Mouse (Mus musculus) neural tube, embryonic 14.5 days (tissue): Measurements from ENCODE around the gene Kbtbd12. TPM values are rescaled to one million over a fixed set of nuclear protein-coding genes. Genes with fewer than 3 reads are reported as not detected.

ENCODE experiments used
- ATAC-seq: fragments of 200-750 bp; cut with Nextera tagmentation; 2 replicates; pipeline ENCODE4 v1.8.0; 2017; ENCODE audit warnings: low read depth, mild to moderate bottlenecking, moderate TSS enrichment, moderate library complexity
- H3K27ac ChIP-seq: fragments of 300-500 bp; sonication (generic); 2 replicates; pipeline ENCODE4 v1.5.1; 2014; ENCODE audit warnings: low read depth, mild to moderate bottlenecking, control low read depth, low read length, moderate library complexity, mixed read lengths
- H3K27me3 ChIP-seq: fragments of 300-500 bp; sonication (generic); 2 replicates; pipeline ENCODE4 v1.6.1; 2014; ENCODE audit warnings: low read length; ENCODE audit not compliant: control insufficient read depth, insufficient read depth
- H3K36me3 ChIP-seq: fragments of 300-500 bp; sonication (generic); 2 replicates; pipeline ENCODE4 v1.6.1; 2014; ENCODE audit warnings: low read length, mixed read lengths; ENCODE audit not compliant: control insufficient read depth, insufficient read depth
- H3K4me1 ChIP-seq: fragments of 300-500 bp; sonication (generic); 2 replicates; pipeline ENCODE4 v1.6.1; 2014; ENCODE audit warnings: low read length; ENCODE audit not compliant: control insufficient read depth, insufficient read depth
- H3K4me2 ChIP-seq: fragments of 300-500 bp; sonication (generic); 2 replicates; pipeline ENCODE4 v1.6.1; 2014; ENCODE audit warnings: mild to moderate bottlenecking, low read depth, low read length, control low read depth
- H3K4me3 ChIP-seq: fragments of 300-500 bp; sonication (generic); 2 replicates; pipeline ENCODE4 v1.5.1; 2014; ENCODE audit warnings: low read depth, low read length, control low read depth, mixed read lengths
- H3K9ac ChIP-seq: fragments of 300-500 bp; sonication (generic); replicated peaks from 2 replicates; pipeline ENCODE4 v1.6.1; 2014; ENCODE audit warnings: low read depth, mild to moderate bottlenecking, control low read depth, low read length, mixed read lengths
- H3K9me3 ChIP-seq: fragments of 300-500 bp; sonication (generic); 2 replicates; pipeline ENCODE4 v1.6.1; 2016; ENCODE audit warnings: low read length; ENCODE audit not compliant: control insufficient read depth
- WGBS: fragments of 180-500 bp; shearing (Covaris S2); extraction: QIAGEN DNeasy Blood & Tissue Kit; methylation state at CpG from one replicate; pipeline ENCODE4 v1.1.7; 2014; 5-methylcytosine and 5-hydroxymethylcytosine counted together
- polyA plus RNA-seq: library from polyadenylated mRNA; unstranded; fragments of >200 nt; fragmentation: Nextera tagmentation; extraction: Ambion mirVana; gene quantifications from 2 replicates; pipeline ENCODE4 v1.2.1, GENCODE M21; 2014

Gene Kbtbd12
- polyA plus RNA-seq, 1 experiment from 2014 or later, result 0.55 TPM

DNA sequence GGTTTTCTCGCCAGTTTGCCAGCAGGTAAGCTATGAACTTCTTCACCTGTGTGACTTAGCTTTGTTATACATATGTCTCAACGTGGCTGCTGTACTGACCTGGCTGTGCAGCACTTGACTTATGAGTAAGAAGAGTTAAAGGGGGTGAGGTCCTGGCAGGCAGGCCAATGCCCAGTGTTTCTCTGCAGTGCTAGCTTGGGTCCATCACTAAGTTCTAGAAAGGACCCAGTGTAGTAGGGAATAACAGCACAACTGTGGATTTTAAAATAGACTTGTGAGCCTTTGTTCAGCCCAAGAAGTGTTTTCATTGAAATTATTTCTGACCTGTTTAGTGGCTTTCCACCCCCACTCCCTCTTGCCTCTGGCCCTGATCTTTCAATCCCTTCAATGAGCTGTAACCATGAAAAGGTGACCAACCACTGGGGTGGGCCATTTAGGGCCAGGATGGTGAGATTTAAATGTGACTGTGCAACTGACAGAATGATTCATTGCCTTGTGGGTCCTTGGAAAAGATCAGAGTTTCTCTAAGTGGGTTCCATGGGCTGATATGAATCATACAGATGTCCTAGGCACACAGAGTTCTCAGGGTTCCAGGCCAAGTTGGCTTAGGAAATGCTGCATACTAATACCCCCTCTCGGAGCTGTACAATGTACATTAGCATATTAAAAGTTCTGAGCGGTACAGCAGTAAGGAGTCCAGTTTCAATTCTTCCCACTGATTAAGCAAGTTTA is 10.0 kb upstream of the Kbtbd12 start:
- Histone ChIP-seq H3K36me3 (no peaks in the 10 kb centered on the region), H3K9ac (no peak overlapping the region), H3K9me3 (no peaks in the 10 kb centered on the region), H3K27me3 (no peaks in the 10 kb centered on the region), H3K4me3 (no peak overlapping the region), H3K4me2 (no peak overlapping the region), H3K4me1 (no peaks in the 10 kb centered on the region), H3K27ac (no peak overlapping the region)
- peak; percentile 65; the same call in 1 of the 2 replicates for ATAC-seq
- 54% methylated on average over 4 of the region's 4 CpGs for WGBS

DNA sequence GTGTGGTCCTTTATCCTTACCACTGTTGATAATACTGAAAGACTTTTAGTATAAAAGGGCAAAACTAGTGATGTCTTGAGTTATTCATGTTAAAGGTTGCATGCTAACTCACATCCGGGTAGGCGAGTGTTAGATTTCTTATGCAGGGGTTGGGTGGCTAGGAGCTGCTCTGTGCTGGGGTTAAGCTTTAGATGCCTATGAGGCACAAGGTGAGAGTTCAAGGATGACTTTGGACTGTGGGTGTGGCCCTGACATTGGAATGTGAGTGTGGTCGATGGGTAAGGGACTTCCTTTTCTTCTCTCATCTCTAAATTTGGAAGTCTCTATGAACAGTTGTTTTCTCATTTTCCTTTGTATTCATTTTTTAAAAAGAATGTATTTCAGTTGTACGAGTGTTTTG is 7.0 kb upstream of the Kbtbd12 start:
- Histone ChIP-seq H3K27me3 (no peaks in the 10 kb centered on the region), H3K4me2 (no peak overlapping the region), H3K36me3 (no peaks in the 10 kb centered on the region), H3K27ac (no peak overlapping the region), H3K4me3 (no peak overlapping the region), H3K9ac (no peak overlapping the region), H3K4me1 (peaks cover 7% of the 10 kb centered on the region; the same call in 1 of the 2 replicates), H3K9me3 (no peaks in the 10 kb centered on the region)
- no peak for ATAC-seq
- WGBS, result 83% methylated on average over 4 of the region's 4 CpGs

DNA sequence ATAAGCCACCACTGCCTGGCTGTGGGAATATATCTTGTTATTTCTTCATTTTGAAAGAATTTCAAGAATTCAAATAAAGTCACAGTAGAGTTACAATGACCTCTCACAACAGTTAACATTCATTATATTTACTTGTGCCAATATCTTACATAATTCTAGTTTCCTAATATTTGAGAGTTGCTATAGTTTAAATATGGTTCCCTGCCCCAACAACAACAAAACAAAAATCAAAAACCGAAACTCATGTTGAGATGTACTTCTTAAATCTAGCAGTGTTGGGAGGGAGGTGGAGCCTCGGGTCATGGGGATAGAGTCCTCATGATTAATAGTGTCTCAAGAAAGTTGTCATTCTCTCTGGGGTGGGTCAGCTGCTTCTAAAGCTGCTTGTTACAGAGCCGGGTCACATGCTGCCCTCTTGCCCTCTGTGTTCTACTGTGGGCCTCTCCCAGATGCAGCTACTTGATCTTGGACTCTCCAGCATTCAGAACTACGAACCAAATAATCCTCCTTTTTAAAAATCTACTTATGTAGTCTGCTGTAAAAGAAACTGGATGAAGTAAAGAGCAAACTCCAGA is 3.7 kb upstream of the Kbtbd12 start:
- ATAC-seq, result no peak
- Histone ChIP-seq H3K4me1 (peaks cover 12% of the 10 kb centered on the region; the same call in 1 of the 2 replicates), H3K4me3 (no peak overlapping the region), H3K27me3 (no peaks in the 10 kb centered on the region), H3K4me2 (no peak overlapping the region), H3K36me3 (no peaks in the 10 kb centered on the region), H3K27ac (no peak overlapping the region), H3K9me3 (no peaks in the 10 kb centered on the region), H3K9ac (no peak overlapping the region)
- WGBS, result 68% methylated on average over 4 of the region's 4 CpGs

DNA sequence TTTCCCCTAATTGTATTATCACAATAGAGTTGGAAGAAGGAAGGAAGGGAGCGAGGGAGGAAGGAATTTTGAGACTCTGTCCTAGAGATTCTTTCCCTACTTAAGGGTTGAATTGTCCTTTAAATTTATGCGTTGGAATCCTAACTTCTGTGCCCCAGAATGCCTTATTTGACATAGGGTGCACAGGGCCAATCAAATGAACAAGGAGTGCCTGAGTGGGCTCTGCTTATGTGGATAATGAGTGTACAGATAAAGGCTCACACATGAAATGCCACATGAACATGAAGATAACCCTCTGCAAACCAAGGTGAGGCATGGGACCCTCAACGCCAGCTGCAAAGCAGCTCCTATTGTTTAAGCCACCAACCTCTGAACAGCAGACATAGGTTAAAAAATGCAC is 2.6 kb upstream of the Kbtbd12 start:
- Histone ChIP-seq H3K9me3 (no peaks in the 10 kb centered on the region), H3K4me1 (peaks cover 12% of the 10 kb centered on the region; the same call in 1 of the 2 replicates), H3K4me2 (peak overlapping the region; percentile 29; the same call in 1 of the 2 replicates), H3K27ac (peak overlapping the region; percentile 65), H3K27me3 (no peaks in the 10 kb centered on the region), H3K36me3 (no peaks in the 10 kb centered on the region), H3K9ac (no peak overlapping the region), H3K4me3 (no peak overlapping the region)
- ATAC-seq, result peak; percentile 51; the same call in 1 of the 2 replicates
- WGBS, result 30% methylated on average over 3 of the region's 3 CpGs

DNA sequence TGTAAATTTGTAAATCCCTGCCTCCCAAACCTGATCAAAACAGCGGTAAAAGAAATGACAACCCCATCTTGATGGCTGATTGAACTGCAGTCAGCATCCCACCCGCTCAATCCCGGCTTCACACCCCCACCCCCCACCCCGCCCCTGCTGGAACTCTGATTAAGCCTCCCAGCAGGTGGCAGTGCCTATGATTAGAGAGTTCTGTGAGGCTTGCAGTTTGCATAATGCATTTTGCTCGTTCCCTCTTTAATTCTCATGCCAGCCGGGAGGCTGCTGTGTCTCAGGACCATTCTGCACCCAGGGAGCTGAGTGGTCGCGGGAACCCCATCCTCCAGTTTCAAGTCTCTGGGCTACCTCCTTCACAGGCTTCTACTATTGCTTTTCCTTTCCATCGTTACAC is 2.2 kb upstream of the Kbtbd12 start:
- H3K9ac ChIP-seq, result no peak overlapping the region

DNA sequence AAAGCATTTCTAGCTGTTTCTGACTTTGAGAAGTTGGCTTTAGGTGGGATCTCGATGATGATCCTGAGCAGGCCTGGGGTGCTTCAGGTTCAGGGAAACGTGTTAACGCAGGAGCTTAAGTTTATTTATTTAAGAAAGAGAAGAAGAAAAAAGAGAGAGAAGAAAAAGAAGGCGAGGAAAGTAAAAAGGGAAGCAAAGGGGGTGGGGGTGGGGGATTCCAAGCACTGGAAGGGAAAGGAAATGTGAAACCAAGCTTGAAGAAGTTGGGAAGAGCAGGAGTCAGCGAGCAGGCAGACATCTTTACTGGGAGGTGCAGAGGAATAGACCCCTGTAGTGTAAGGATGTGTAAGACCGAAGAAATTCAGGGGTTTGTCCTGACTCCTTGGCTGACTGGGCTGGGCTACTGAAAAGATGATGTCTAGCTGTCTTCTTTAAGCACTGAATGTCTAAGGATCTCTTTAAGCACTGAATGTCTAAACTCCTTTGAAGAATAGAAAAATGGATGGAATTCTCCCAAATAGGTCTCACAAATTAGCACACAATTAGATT is 1.7 kb upstream of the Kbtbd12 start:
- Histone ChIP-seq H3K9me3 (no peaks in the 10 kb centered on the region), H3K36me3 (no peaks in the 10 kb centered on the region), H3K4me2 (no peak overlapping the region), H3K4me3 (no peak overlapping the region), H3K9ac (no peak overlapping the region), H3K27ac (peak overlapping the region; percentile 62), H3K27me3 (no peaks in the 10 kb centered on the region), H3K4me1 (peaks cover 12% of the 10 kb centered on the region; the same call in 1 of the 2 replicates)
- 38% methylated on average over 6 of the region's 6 CpGs for WGBS
- ATAC-seq, result no peak

More for the DNA sequence above, 2.2 kb upstream of the Kbtbd12 start:
- peak overlapping the region; percentile 65; the same call in 1 of the 2 replicates for H3K27ac ChIP-seq
- WGBS, result 5% methylated on average over 9 of the region's 9 CpGs
- peaks cover 12% of the 10 kb centered on the region; the same call in 1 of the 2 replicates for H3K4me1 ChIP-seq
- no peaks in the 10 kb centered on the region for H3K36me3 ChIP-seq
- no peaks in the 10 kb centered on the region for H3K27me3 ChIP-seq
- no peak overlapping the region for H3K4me3 ChIP-seq
- H3K4me2 ChIP-seq, result peak overlapping the region; percentile 29; the same call in 1 of the 2 replicates
- peak; percentile 85; the same call in 1 of the 2 replicates for ATAC-seq
- no peaks in the 10 kb centered on the region for H3K9me3 ChIP-seq

DNA sequence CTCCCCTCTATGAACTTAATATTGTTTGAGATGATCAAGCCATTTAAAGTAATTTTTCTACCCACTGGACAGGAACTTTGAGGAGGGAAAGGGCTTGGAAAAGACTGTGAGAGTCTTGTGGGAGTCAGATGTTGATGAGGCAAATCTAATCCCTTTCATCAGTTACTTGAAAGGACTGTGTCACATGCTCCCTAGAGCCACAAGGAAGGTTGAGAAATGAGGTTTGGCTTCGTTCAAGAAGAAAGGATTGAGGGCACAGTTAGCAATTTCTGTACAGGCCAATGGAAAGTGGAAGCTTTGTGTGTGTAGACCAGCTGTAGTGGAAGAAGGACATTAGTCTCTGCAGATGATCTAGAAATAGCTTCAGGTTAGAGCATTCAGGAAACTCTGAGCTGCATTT is 1.2 kb upstream of the Kbtbd12 start:
- no peak overlapping the region for H3K4me2 ChIP-seq
- H3K27me3 ChIP-seq, result no peaks in the 10 kb centered on the region

DNA sequence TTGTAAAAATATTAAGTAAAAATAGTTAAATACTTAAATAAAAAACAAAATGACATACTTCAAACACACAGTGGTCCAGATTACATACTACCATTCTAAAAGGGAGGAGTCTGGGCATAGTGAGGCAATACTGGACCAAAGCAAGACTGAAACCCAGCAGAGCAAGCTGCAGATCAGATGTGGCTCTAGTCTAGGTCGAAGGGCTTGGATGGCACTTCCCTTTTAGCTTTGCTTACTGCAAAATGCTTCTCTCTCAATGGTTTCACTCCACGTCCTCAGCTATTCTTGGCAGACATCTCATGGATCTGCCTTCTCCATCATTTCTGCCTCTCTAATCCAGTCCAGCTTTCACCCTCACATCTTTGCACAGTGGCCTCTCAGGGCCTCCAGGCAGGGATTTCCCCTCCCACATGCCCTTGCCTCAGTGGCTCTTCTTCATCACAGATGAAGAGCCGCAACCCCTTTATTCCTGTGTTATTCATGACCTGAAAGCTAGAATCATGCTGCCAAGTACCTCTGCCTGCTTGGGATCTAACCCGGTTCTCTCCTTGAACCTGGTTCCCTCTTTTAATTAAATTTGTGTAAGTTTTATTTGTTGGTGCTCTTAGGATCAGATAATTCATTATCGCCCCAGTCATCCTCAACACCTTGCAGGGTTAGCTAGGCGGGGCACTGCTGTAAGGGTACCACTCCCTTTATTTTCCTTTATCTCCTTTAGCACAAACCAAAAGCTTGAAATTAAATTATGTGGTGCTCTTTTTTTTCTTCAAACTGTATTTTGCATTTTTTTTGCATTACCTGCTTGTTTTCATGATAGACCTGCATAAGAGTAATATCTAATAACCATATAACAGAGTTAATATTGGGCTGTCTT is 1.6 kb downstream of the Kbtbd12 start:
- Histone ChIP-seq H3K27ac (no peak overlapping the region), H3K4me3 (no peak overlapping the region), H3K4me2 (no peak overlapping the region), H3K27me3 (no peaks in the 10 kb centered on the region), H3K4me1 (peaks cover 12% of the 10 kb centered on the region; the same call in 1 of the 2 replicates), H3K36me3 (no peaks in the 10 kb centered on the region), H3K9me3 (no peaks in the 10 kb centered on the region), H3K9ac (no peak overlapping the region)
- WGBS, result 93% methylated on average over 6 of the region's 6 CpGs
- ATAC-seq, result no peak

More for the DNA sequence above, 1.2 kb upstream of the Kbtbd12 start:
- 23% methylated on average over 1 of the region's 1 CpGs for WGBS
- Histone ChIP-seq H3K9ac (no peak overlapping the region), H3K36me3 (no peaks in the 10 kb centered on the region), H3K4me3 (no peak overlapping the region), H3K27ac (peak overlapping the region; percentile 62), H3K9me3 (no peaks in the 10 kb centered on the region), H3K4me1 (peaks cover 12% of the 10 kb centered on the region; the same call in 1 of the 2 replicates)
- no peak for ATAC-seq
